Mouse (Mus musculus) liver, embryonic 15.5 days (tissue): ENCODE data around the gene Ppil1. TPM values are rescaled to one million over a fixed set of nuclear protein-coding genes. Genes with fewer than 3 reads are reported as not detected.
A peak's percentile ranks its signal among the peaks of the same experiment; 100 is the strongest.

Source experiments
- ATAC-seq: fragments of 200-750 bp; cut with Nextera tagmentation; 2 replicates; pipeline ENCODE4 v1.8.0; 2017; ENCODE audit warnings: moderate number of reproducible peaks, mild to moderate bottlenecking, moderate library complexity; ENCODE audit not compliant: insufficient read depth
- H3K27ac ChIP-seq: fragments of 300-500 bp; sonication (generic); replicated peaks from 2 replicates; pipeline ENCODE4 v1.5.1; 2015; ENCODE audit warnings: mild to moderate bottlenecking, inconsistent platforms
- H3K27me3 ChIP-seq: fragments of 300-500 bp; sonication (generic); 2 replicates; pipeline ENCODE4 v1.6.1; 2015; ENCODE audit warnings: mild to moderate bottlenecking, inconsistent platforms
- H3K36me3 ChIP-seq: fragments of 300-500 bp; sonication (generic); replicated peaks from 2 replicates; pipeline ENCODE4 v1.6.1; 2015; ENCODE audit warnings: moderate library complexity, mild to moderate bottlenecking, inconsistent platforms
- H3K4me1 ChIP-seq: fragments of 300-500 bp; sonication (generic); replicated peaks from 2 replicates; pipeline ENCODE4 v1.6.1; 2015; ENCODE audit warnings: inconsistent platforms
- H3K4me2 ChIP-seq: fragments of 300-500 bp; sonication (generic); 2 replicates; pipeline ENCODE4 v1.6.1; 2015; ENCODE audit warnings: moderate library complexity, mild to moderate bottlenecking, inconsistent platforms
- H3K4me3 ChIP-seq: fragments of 300-500 bp; sonication (generic); replicated peaks from 2 replicates; pipeline ENCODE4 v1.5.1; 2015; ENCODE audit warnings: mild to moderate bottlenecking, inconsistent platforms
- H3K9ac ChIP-seq: fragments of 300-500 bp; sonication (generic); 2 replicates; pipeline ENCODE4 v1.6.1; 2015; ENCODE audit warnings: moderate library complexity, mild to moderate bottlenecking, inconsistent platforms
- H3K9me3 ChIP-seq: fragments of 300-500 bp; sonication (generic); replicated peaks from 2 replicates; pipeline ENCODE4 v1.6.1; 2016; ENCODE audit warnings: inconsistent platforms
- WGBS: fragments of 180-500 bp; shearing (Covaris S2); methylation state at CpG from one replicate; pipeline ENCODE4 v1.1.7; 2015; ENCODE audit warnings: mixed read lengths; ENCODE audit not compliant: insufficient replicate concordance; 5-methylcytosine and 5-hydroxymethylcytosine counted together
- polyA plus RNA-seq: library from polyadenylated mRNA; unstranded; fragments of >200 nt; fragmentation: Nextera tagmentation; extraction: Ambion mirVana; gene quantifications from 2 replicates; pipeline ENCODE4 v1.2.1, GENCODE M21; 2015

Ppil1 gene
- polyA plus RNA-seq = 86.2 and 92.9 TPM in 2 replicates

- no peaks in the 10 kb centered on the region for H3K9me3 ChIP-seq
- WGBS = 6% methylated on average over 38 of the region's 38 CpGs
- H3K4me1 ChIP-seq = peaks cover 71% of the 10 kb centered on the region
- peak within 1 kb of the TSS; percentile 96 for H3K4me3 ChIP-seq
- ATAC-seq = peak; percentile 56
- H3K4me2 ChIP-seq = peak within 1 kb of the TSS; percentile 82
- peak within 1 kb of the TSS; percentile 93 for H3K9ac ChIP-seq
- no peaks in the 10 kb centered on the region for H3K27me3 ChIP-seq
- H3K36me3 ChIP-seq = peaks cover 33% of the 10 kb centered on the region
- H3K27ac ChIP-seq = peak within 1 kb of the TSS; percentile 97
These were observed at the start of gene Ppil1 for GRCm38 (mm10) chr17:29263840-29264633. Gene Ppil1, minus strand, starts transcription at chr17:29264186.

GRCm38 (mm10) chr17:29313300-29313699 is 49.3 kb upstream of the Ppil1 start:
- Histone ChIP-seq H3K27ac (no peak overlapping the region), H3K4me1 (peaks cover 4% of the 10 kb centered on the region; the same call in 1 of the 2 replicates), H3K9ac (no peak overlapping the region), H3K9me3 (no peaks in the 10 kb centered on the region; the same call in 1 of the 2 replicates), H3K4me3 (no peak overlapping the region), H3K27me3 (no peaks in the 10 kb centered on the region), H3K4me2 (no peak overlapping the region), H3K36me3 (no peaks in the 10 kb centered on the region)
- no peak for ATAC-seq

- H3K27me3 ChIP-seq = no peaks in the 10 kb centered on the region
- H3K9ac ChIP-seq = no peak overlapping the region
- no peaks in the 10 kb centered on the region; the same call in 1 of the 2 replicates for H3K9me3 ChIP-seq
- H3K36me3 ChIP-seq = no peaks in the 10 kb centered on the region
- no peak for ATAC-seq
- H3K4me3 ChIP-seq = no peak overlapping the region
- 76% methylated on average over 2 of the region's 2 CpGs for WGBS
- no peak overlapping the region for H3K27ac ChIP-seq
- H3K4me2 ChIP-seq = no peak overlapping the region
- H3K4me1 ChIP-seq = peaks cover 4% of the 10 kb centered on the region; the same call in 1 of the 2 replicates
These were observed 48.1 kb upstream of the Ppil1 start for GRCm38 (mm10) chr17:29312082-29312481.

- no peaks in the 10 kb centered on the region for H3K4me1 ChIP-seq
- H3K4me3 ChIP-seq = no peak overlapping the region
- no peaks in the 10 kb centered on the region; the same call in 1 of the 2 replicates for H3K9me3 ChIP-seq
- WGBS = 81% methylated on average over 8 of the region's 8 CpGs
- no peak overlapping the region for H3K4me2 ChIP-seq
- no peak overlapping the region for H3K27ac ChIP-seq
- ATAC-seq = no peak
- no peaks in the 10 kb centered on the region for H3K27me3 ChIP-seq
- no peaks in the 10 kb centered on the region for H3K36me3 ChIP-seq
- no peak overlapping the region for H3K9ac ChIP-seq
These were observed 47.6 kb upstream of the Ppil1 start for GRCm38 (mm10) chr17:29311602-29312001.

- Histone ChIP-seq H3K4me2 (no peak overlapping the region), H3K4me3 (no peak overlapping the region), H3K4me1 (peaks cover 8% of the 10 kb centered on the region), H3K27me3 (no peaks in the 10 kb centered on the region; the same call in 1 of the 2 replicates), H3K36me3 (no peaks in the 10 kb centered on the region), H3K27ac (no peak overlapping the region), H3K9ac (no peak overlapping the region), H3K9me3 (no peaks in the 10 kb centered on the region; the same call in 1 of the 2 replicates)
- whole genome bisulfite sequencing = 71% methylated on average over 21 of the region's 21 CpGs
- no peak for ATAC-seq
These were observed 46.2 kb upstream of the Ppil1 start for GRCm38 (mm10) chr17:29310056-29310623.

GRCm38 (mm10) chr17:29305871-29306270 is 41.9 kb upstream of the Ppil1 start:
- no peak for ATAC-seq
- Histone ChIP-seq H3K36me3 (peaks cover 18% of the 10 kb centered on the region), H3K4me2 (peak overlapping the region; percentile 30; the same call in 1 of the 2 replicates), H3K4me3 (no peak overlapping the region), H3K9me3 (no peaks in the 10 kb centered on the region), H3K27me3 (peaks cover 5% of the 10 kb centered on the region; the same call in 1 of the 2 replicates), H3K9ac (no peak overlapping the region), H3K27ac (no peak overlapping the region), H3K4me1 (peaks cover 27% of the 10 kb centered on the region)
- 27% methylated on average over 7 of the region's 7 CpGs for WGBS

GRCm38 (mm10) chr17:29305058-29305806 is 41.2 kb upstream of the Ppil1 start:
- Histone ChIP-seq H3K4me2 (peak overlapping the region; percentile 30), H3K4me3 (no peak overlapping the region), H3K9ac (no peak overlapping the region), H3K36me3 (peaks cover 24% of the 10 kb centered on the region), H3K27me3 (peaks cover 5% of the 10 kb centered on the region; the same call in 1 of the 2 replicates), H3K4me1 (peaks cover 27% of the 10 kb centered on the region), H3K27ac (no peak overlapping the region), H3K9me3 (no peaks in the 10 kb centered on the region)
- no peak for ATAC-seq
- 21% methylated on average over 15 of the region's 15 CpGs for WGBS

GRCm38 (mm10) chr17:29304376-29305057 is 40.5 kb upstream of the Ppil1 start:
- Histone ChIP-seq H3K9me3 (no peaks in the 10 kb centered on the region), H3K4me1 (peaks cover 27% of the 10 kb centered on the region), H3K4me3 (no peak overlapping the region), H3K9ac (no peak overlapping the region), H3K4me2 (peak overlapping the region; percentile 30), H3K27ac (no peak overlapping the region), H3K27me3 (peaks cover 5% of the 10 kb centered on the region; the same call in 1 of the 2 replicates), H3K36me3 (peaks cover 31% of the 10 kb centered on the region)
- no peak for ATAC-seq
- 16% methylated on average over 13 of the region's 13 CpGs for WGBS

GRCm38 (mm10) chr17:29303856-29304255 is 39.9 kb upstream of the Ppil1 start:
- H3K9ac ChIP-seq = no peak overlapping the region
- H3K4me2 ChIP-seq = no peak overlapping the region
- no peak overlapping the region for H3K27ac ChIP-seq
- H3K27me3 ChIP-seq = peaks cover 5% of the 10 kb centered on the region; the same call in 1 of the 2 replicates
- H3K36me3 ChIP-seq = peaks cover 36% of the 10 kb centered on the region
- 52% methylated on average over 3 of the region's 3 CpGs for WGBS
- H3K4me1 ChIP-seq = peaks cover 27% of the 10 kb centered on the region
- ATAC-seq = no peak
- no peak overlapping the region for H3K4me3 ChIP-seq
- H3K9me3 ChIP-seq = no peaks in the 10 kb centered on the region

- Histone ChIP-seq H3K4me3 (no peak overlapping the region), H3K27ac (no peak overlapping the region), H3K36me3 (peaks cover 43% of the 10 kb centered on the region), H3K4me1 (peaks cover 27% of the 10 kb centered on the region), H3K9me3 (no peaks in the 10 kb centered on the region), H3K9ac (no peak overlapping the region), H3K4me2 (no peak overlapping the region), H3K27me3 (peaks cover 5% of the 10 kb centered on the region; the same call in 1 of the 2 replicates)
- ATAC-seq = no peak
- 47% methylated on average over 3 of the region's 3 CpGs for WGBS
These were observed 39.1 kb upstream of the Ppil1 start for GRCm38 (mm10) chr17:29303087-29303486.
